Mouse (Mus musculus): ENCODE data around the gene Ipo13.
A peak's percentile ranks its signal among the peaks of the same experiment; 100 is the strongest.

The Ipo13 gene

DNA sequence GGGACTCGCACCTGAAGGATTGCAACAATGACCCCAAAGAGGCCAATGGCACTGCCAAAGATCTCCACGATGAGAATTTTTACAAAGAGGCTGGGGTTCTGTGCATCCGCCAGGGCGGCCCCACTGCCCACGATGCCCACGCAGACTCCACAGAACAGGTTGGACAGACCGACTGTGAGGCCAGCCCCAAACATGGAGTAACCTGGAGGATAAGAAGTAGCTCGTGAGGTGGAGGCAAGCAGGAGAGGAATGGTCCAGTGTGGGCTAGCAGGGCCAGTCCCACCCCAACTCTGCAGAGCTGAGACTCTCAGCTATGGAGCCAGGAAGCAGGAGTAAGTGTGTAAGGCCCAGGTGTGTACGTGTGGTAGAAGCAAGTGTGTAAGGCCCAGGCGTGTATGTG is 29.7 kb downstream of the Ipo13 start:
- Histone ChIP-seq H3K27me3 (ENCODE audit: insufficient read depth, low read length) (peaks cover 37% of the 10 kb centered on the region), H3K9me3 (ENCODE audit: low read length) (no peaks in the 10 kb centered on the region), H3K4me3 (replicated peaks; ENCODE audit: low read length) (no peak overlapping the region), H3K36me3 (ENCODE audit: insufficient read depth, low read length) (peaks cover 54% of the 10 kb centered on the region), H3K4me1 (replicated peaks; ENCODE audit: low read depth, low read length) (peaks cover 60% of the 10 kb centered on the region)
- TF ChIP-seq NANOG (IDR thresholded peaks at IDR 0.05; ENCODE audit: borderline replicate concordance, low read length) (no peak), CTCF (conservative IDR thresholded peaks at IDR 0.05; ENCODE audit: low read length) (no peak), POU5F1 (IDR thresholded peaks at IDR 0.05; ENCODE audit: borderline replicate concordance, low read length) (no peak)

GRCm38 (mm10) chr4:117884146-117884545 is 30.7 kb downstream of the Ipo13 start:
- Histone ChIP-seq H3K4me3 (replicated peaks; ENCODE audit: low read length) (peak overlapping the region; percentile 90), H3K4me1 (replicated peaks; ENCODE audit: low read depth, low read length) (peaks cover 51% of the 10 kb centered on the region), H3K36me3 (ENCODE audit: insufficient read depth, low read length) (peaks cover 49% of the 10 kb centered on the region), H3K27me3 (ENCODE audit: insufficient read depth, low read length) (peaks cover 41% of the 10 kb centered on the region), H3K9me3 (ENCODE audit: low read length) (no peaks in the 10 kb centered on the region)
- TF ChIP-seq CTCF (conservative IDR thresholded peaks at IDR 0.05; ENCODE audit: low read length) (no peak), POU5F1 (IDR thresholded peaks at IDR 0.05; ENCODE audit: borderline replicate concordance, low read length) (no peak), NANOG (IDR thresholded peaks at IDR 0.05; ENCODE audit: borderline replicate concordance, low read length) (no peak)

DNA sequence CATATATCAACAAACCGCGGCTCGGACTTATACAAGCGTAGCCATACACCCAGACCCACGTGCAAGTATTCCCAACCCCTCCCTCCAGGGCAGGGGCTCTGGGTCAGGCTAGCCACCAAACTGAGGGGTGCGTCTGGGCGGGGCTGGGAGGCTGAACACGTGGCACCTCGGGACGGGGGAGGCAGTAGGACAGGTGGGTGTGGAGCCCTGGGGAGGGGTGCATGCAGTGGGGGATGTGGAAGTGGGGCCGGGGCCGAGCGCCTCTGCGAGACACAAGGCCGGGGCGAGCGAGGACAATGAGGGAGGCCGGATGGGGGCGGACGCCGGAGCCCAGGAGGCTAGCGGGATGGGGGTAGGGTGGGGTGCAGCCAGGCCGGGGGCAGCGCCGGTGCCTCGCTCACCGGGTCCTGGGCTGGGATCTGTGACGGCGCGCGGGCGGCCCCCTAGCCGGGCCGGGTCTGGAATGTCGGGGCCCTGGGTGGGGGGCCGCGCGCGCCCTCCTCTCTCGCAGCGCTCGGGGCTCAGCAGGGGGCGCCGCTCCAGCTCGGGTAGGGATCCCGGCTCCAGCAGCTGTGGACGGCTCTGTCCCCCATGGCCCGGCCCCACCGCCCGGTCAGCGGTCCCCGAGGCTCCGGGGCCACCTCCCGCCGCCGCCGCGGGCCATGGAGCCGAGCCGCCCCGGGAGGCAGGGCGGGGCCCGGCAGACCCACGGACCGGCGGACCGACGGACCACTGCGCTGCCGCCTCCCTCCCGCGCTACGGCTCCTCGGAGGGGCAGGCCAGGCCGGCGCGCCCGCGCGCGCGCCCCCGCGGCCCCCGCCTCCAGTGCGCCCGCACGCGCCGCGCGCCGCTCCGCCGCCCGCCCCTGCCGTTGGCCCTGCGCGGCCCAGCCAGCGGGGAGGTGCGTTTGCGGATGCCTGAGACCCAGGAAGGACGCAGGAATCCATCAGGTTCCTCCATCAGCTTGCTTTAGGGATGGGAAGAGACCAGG is 31.8 kb downstream of the Ipo13 start, which contains the start of gene B4galt2:
TSS of gene B4galt2 (minus strand) at position 787 of the 991 bp plus-strand sequence.
- no peaks in the 10 kb centered on the region for H3K9me3 ChIP-seq (ENCODE audit: low read length)
- no peak for TF ChIP-seq NANOG (IDR thresholded peaks at IDR 0.05; ENCODE audit: borderline replicate concordance, low read length)
- no peak for TF ChIP-seq CTCF (conservative IDR thresholded peaks at IDR 0.05; ENCODE audit: low read length)
- TF ChIP-seq POU5F1 (IDR thresholded peaks at IDR 0.05; ENCODE audit: borderline replicate concordance, low read length): no peak
- peak within 1 kb of the TSS; percentile 90 for H3K4me3 ChIP-seq (replicated peaks; ENCODE audit: low read length)

GRCm38 (mm10) chr4:117878703-117879102 is 36.1 kb downstream of the Ipo13 start:
- H3K4me1 ChIP-seq (replicated peaks; ENCODE audit: low read depth, low read length): peaks cover 34% of the 10 kb centered on the region
- H3K36me3 ChIP-seq (ENCODE audit: insufficient read depth, low read length): peaks cover 26% of the 10 kb centered on the region
- peaks cover 46% of the 10 kb centered on the region for H3K27me3 ChIP-seq (ENCODE audit: insufficient read depth, low read length)
- TF ChIP-seq NANOG (IDR thresholded peaks at IDR 0.05; ENCODE audit: borderline replicate concordance, low read length) (no peak), CTCF (conservative IDR thresholded peaks at IDR 0.05; ENCODE audit: low read length) (no peak), POU5F1 (IDR thresholded peaks at IDR 0.05; ENCODE audit: borderline replicate concordance, low read length) (no peak)
- H3K9me3 ChIP-seq (ENCODE audit: low read length): no peaks in the 10 kb centered on the region
- no peak overlapping the region for H3K4me3 ChIP-seq (replicated peaks; ENCODE audit: low read length)

More for the DNA sequence above, 31.8 kb downstream of the Ipo13 start, which contains the start of gene B4galt2:
- H3K36me3 ChIP-seq (ENCODE audit: insufficient read depth, low read length): peaks cover 38% of the 10 kb centered on the region
- H3K4me1 ChIP-seq (replicated peaks; ENCODE audit: low read depth, low read length): peaks cover 58% of the 10 kb centered on the region
- H3K27me3 ChIP-seq (ENCODE audit: insufficient read depth, low read length): peaks cover 47% of the 10 kb centered on the region

GRCm38 (mm10) chr4:117878301-117878700 is 36.5 kb downstream of the Ipo13 start:
- Histone ChIP-seq H3K9me3 (ENCODE audit: low read length) (no peaks in the 10 kb centered on the region), H3K27me3 (ENCODE audit: insufficient read depth, low read length) (peaks cover 44% of the 10 kb centered on the region), H3K4me1 (replicated peaks; ENCODE audit: low read depth, low read length) (peaks cover 32% of the 10 kb centered on the region), H3K4me3 (replicated peaks; ENCODE audit: low read length) (no peak overlapping the region), H3K36me3 (ENCODE audit: insufficient read depth, low read length) (peaks cover 30% of the 10 kb centered on the region)
- TF ChIP-seq POU5F1 (IDR thresholded peaks at IDR 0.05; ENCODE audit: borderline replicate concordance, low read length): no peak
- TF ChIP-seq NANOG (IDR thresholded peaks at IDR 0.05; ENCODE audit: borderline replicate concordance, low read length): no peak
- no peak for TF ChIP-seq CTCF (conservative IDR thresholded peaks at IDR 0.05; ENCODE audit: low read length)

DNA sequence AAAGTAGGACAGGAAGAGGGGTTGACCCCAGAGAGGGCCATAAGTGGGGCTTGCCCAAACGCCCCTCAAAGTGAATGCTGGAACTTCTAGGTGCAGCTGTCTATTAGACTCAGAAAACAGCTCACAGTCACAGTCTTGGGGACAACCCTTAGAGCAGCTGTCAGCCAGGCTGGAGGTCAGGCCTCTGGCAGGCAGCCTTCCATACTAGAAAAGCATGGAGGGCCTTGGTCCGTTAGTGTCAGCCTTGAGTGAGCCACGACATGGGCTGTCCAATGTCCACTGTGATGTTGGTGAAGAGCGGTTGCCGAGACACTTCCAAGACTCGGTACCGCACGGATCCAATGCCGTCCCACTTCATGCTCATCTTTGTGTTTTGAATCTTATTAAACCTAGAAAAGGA is 41.2 kb downstream of the Ipo13 start:
- no peaks in the 10 kb centered on the region for H3K9me3 ChIP-seq (ENCODE audit: low read length)
- no peak overlapping the region for H3K4me3 ChIP-seq (replicated peaks; ENCODE audit: low read length)
- peaks cover 41% of the 10 kb centered on the region for H3K27me3 ChIP-seq (ENCODE audit: insufficient read depth, low read length)
- peaks cover 40% of the 10 kb centered on the region for H3K4me1 ChIP-seq (replicated peaks; ENCODE audit: low read depth, low read length)
- TF ChIP-seq POU5F1 (IDR thresholded peaks at IDR 0.05; ENCODE audit: borderline replicate concordance, low read length) (no peak), NANOG (IDR thresholded peaks at IDR 0.05; ENCODE audit: borderline replicate concordance, low read length) (no peak), CTCF (conservative IDR thresholded peaks at IDR 0.05; ENCODE audit: low read length) (no peak)
- peaks cover 21% of the 10 kb centered on the region for H3K36me3 ChIP-seq (ENCODE audit: insufficient read depth, low read length)

DNA sequence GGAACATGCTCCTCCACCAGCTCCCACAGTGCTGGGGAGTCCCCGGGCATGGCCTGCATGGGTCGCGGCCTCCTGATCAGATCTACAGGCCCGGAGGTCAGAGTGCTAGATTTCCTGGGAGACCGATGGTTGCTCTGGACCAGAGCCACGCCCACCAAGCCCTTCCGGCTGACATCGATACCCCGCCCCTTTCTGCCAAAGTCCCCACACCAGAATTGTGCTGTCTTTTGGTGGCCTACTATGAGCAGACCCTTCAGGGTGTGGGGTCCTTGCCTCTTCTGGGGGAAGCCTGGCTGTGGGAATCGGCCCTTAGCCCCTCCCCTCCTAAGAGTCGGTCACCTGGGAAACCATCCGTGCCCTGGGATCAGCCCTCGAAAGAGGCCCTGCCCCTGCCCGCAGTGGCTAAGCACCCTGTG is 42.3 kb downstream of the Ipo13 start, which contains the start of gene Ccdc24:
TSS of gene Ccdc24 (minus strand) at position 87 of the 416 bp plus-strand sequence.
- Histone ChIP-seq H3K36me3 (ENCODE audit: insufficient read depth, low read length) (peaks cover 18% of the 10 kb centered on the region), H3K4me1 (replicated peaks; ENCODE audit: low read depth, low read length) (peaks cover 39% of the 10 kb centered on the region), H3K4me3 (replicated peaks; ENCODE audit: low read length) (peak within 1 kb of the TSS; percentile 56), H3K9me3 (ENCODE audit: low read length) (no peaks in the 10 kb centered on the region), H3K27me3 (ENCODE audit: insufficient read depth, low read length) (peaks cover 42% of the 10 kb centered on the region)
- TF ChIP-seq NANOG (IDR thresholded peaks at IDR 0.05; ENCODE audit: borderline replicate concordance, low read length) (no peak), CTCF (conservative IDR thresholded peaks at IDR 0.05; ENCODE audit: low read length) (no peak), POU5F1 (IDR thresholded peaks at IDR 0.05; ENCODE audit: borderline replicate concordance, low read length) (no peak)

- peaks cover 11% of the 10 kb centered on the region for H3K36me3 ChIP-seq (ENCODE audit: insufficient read depth, low read length)
- TF ChIP-seq CTCF (conservative IDR thresholded peaks at IDR 0.05; ENCODE audit: low read length) (no peak), POU5F1 (IDR thresholded peaks at IDR 0.05; ENCODE audit: borderline replicate concordance, low read length) (no peak), NANOG (IDR thresholded peaks at IDR 0.05; ENCODE audit: borderline replicate concordance, low read length) (no peak)
- H3K27me3 ChIP-seq (ENCODE audit: insufficient read depth, low read length): peaks cover 46% of the 10 kb centered on the region
These were observed 43.0 kb downstream of the Ipo13 start for GRCm38 (mm10) chr4:117871787-117872186.

More at GRCm38 (mm10) chr4:117871787-117872186, 43.0 kb downstream of the Ipo13 start:
- Histone ChIP-seq H3K4me3 (replicated peaks; ENCODE audit: low read length) (0 out of 2 replicates have a peak overlapping the region, but pooled peaks have one; percentile 10), H3K9me3 (ENCODE audit: low read length) (no peaks in the 10 kb centered on the region), H3K4me1 (replicated peaks; ENCODE audit: low read depth, low read length) (peaks cover 39% of the 10 kb centered on the region)

All from E14TG2a.4 (cell line).